Mouse (Mus musculus) neural tube, embryonic 13.5 days (tissue): Measurements from ENCODE around the gene Gpr18. TPM values are rescaled to one million over a fixed set of nuclear protein-coding genes. Genes with fewer than 3 reads are reported as not detected.

ENCODE experiments used
- ATAC-seq: fragments of 200-750 bp; cut with Nextera tagmentation; 2 replicates; pipeline ENCODE4 v1.8.0; 2017; ENCODE audit warnings: low read depth, mild to moderate bottlenecking, moderate TSS enrichment, moderate library complexity
- H3K27ac ChIP-seq: fragments of 300-500 bp; sonication (generic); replicated peaks from 2 replicates; pipeline ENCODE4 v1.5.1; 2015; ENCODE audit warnings: moderate library complexity, mild to moderate bottlenecking, inconsistent platforms
- H3K27me3 ChIP-seq: fragments of 300-500 bp; sonication (generic); 2 replicates; pipeline ENCODE4 v1.6.1; 2015; ENCODE audit warnings: mild to moderate bottlenecking, inconsistent platforms
- H3K36me3 ChIP-seq: fragments of 300-500 bp; sonication (generic); 2 replicates; pipeline ENCODE4 v1.6.1; 2015; ENCODE audit warnings: mild to moderate bottlenecking, inconsistent platforms
- H3K4me1 ChIP-seq: fragments of 300-500 bp; sonication (generic); replicated peaks from 2 replicates; pipeline ENCODE4 v1.6.1; 2015; ENCODE audit warnings: inconsistent platforms
- H3K4me2 ChIP-seq: fragments of 300-500 bp; sonication (generic); 2 replicates; pipeline ENCODE4 v1.6.1; 2015; ENCODE audit warnings: inconsistent platforms, mild to moderate bottlenecking, moderate library complexity
- H3K4me3 ChIP-seq: fragments of 300-500 bp; sonication (generic); 2 replicates; pipeline ENCODE4 v1.5.1; 2015; ENCODE audit warnings: mild to moderate bottlenecking, inconsistent platforms
- H3K9ac ChIP-seq: fragments of 300-500 bp; sonication (generic); 2 replicates; pipeline ENCODE4 v1.6.1; 2015; ENCODE audit warnings: moderate library complexity, mild to moderate bottlenecking, inconsistent platforms
- H3K9me3 ChIP-seq: fragments of 300-500 bp; sonication (generic); 2 replicates; pipeline ENCODE4 v1.6.1; 2016; ENCODE audit warnings: inconsistent platforms
- WGBS: fragments of 180-500 bp; shearing (Covaris S2); methylation state at CpG from one replicate; pipeline ENCODE4 v1.1.7; 2015; 5-methylcytosine and 5-hydroxymethylcytosine counted together
- polyA plus RNA-seq: library from polyadenylated mRNA; unstranded; fragments of >200 nt; fragmentation: Nextera tagmentation; extraction: Ambion mirVana; gene quantifications from 2 replicates; pipeline ENCODE4 v1.2.1, GENCODE M21; 2015

Gpr18 gene
- polyA plus RNA-seq, 1 experiment from 2014 or later, result 0.17 TPM

DNA sequence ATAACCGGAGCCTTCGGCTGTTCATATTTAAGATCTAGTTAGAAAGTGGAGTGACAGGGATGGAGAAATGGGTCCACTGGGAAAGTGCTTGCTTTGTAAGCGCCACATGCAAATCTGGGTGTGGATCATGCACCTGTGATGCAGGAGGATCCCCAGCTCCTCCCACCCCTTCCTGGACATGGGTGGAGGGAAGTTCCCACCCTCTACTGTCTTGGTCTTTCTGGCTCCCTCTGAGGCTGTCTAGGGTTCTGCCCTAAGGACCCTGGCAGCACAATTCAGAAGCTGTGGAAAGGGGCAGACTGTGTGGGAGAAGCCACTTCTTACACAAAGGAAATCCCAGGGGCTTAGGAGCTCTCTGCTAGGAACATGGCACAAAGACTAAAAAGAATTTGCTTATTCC lies 16.0 kb upstream of the Gpr18 start:
- Histone ChIP-seq H3K4me3 (no peak overlapping the region), H3K9ac (no peak overlapping the region), H3K27ac (0 out of 2 replicates have a peak overlapping the region, but pooled peaks have one; percentile 23), H3K27me3 (no peaks in the 10 kb centered on the region), H3K36me3 (peaks cover 28% of the 10 kb centered on the region), H3K4me1 (peaks cover 6% of the 10 kb centered on the region; the same call in 1 of the 2 replicates), H3K4me2 (no peak overlapping the region), H3K9me3 (0 out of 2 replicates have a peak, but pooled peaks cover 4% of the 10 kb centered on the region)
- ATAC-seq, result no peak
- WGBS, result 88% methylated on average over 3 of the region's 3 CpGs

DNA sequence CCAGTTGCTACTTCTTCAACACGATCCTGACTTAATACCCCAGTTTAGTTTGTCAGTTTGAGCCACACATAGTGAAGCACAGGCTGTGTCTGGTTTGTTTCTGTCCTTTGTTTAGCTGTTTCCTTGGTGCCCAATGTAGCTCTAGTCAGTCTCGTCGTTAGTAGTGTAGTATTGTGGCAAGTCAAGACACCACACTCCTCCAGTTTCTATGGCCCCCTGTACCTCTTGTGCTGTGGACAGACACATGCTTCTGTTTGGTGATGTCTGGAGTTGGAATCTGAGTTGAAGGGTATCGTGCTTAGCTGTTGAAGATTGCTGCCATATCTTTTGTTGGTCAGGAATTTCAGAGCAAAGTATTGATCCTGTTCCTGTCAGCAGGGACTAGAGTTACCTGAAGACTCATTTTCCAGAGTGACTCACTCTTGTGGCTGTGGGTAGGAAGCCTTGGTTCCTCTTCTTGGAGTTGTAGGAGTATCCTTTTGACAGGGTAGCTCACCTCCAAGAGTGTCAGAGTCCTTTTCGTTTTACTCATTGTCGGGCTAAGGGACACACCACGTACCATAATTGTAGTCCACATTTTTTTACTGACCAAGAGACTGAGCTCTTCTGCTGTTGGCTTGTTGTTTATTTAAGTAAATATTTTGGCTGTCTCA lies 15.3 kb upstream of the Gpr18 start:
- Histone ChIP-seq H3K9ac (no peak overlapping the region), H3K27ac (no peak overlapping the region), H3K27me3 (no peaks in the 10 kb centered on the region), H3K4me1 (peaks cover 6% of the 10 kb centered on the region; the same call in 1 of the 2 replicates), H3K4me2 (no peak overlapping the region), H3K4me3 (no peak overlapping the region), H3K36me3 (peaks cover 27% of the 10 kb centered on the region), H3K9me3 (0 out of 2 replicates have a peak, but pooled peaks cover 4% of the 10 kb centered on the region)
- 82% methylated on average over 7 of the region's 7 CpGs for WGBS
- ATAC-seq, result no peak

DNA sequence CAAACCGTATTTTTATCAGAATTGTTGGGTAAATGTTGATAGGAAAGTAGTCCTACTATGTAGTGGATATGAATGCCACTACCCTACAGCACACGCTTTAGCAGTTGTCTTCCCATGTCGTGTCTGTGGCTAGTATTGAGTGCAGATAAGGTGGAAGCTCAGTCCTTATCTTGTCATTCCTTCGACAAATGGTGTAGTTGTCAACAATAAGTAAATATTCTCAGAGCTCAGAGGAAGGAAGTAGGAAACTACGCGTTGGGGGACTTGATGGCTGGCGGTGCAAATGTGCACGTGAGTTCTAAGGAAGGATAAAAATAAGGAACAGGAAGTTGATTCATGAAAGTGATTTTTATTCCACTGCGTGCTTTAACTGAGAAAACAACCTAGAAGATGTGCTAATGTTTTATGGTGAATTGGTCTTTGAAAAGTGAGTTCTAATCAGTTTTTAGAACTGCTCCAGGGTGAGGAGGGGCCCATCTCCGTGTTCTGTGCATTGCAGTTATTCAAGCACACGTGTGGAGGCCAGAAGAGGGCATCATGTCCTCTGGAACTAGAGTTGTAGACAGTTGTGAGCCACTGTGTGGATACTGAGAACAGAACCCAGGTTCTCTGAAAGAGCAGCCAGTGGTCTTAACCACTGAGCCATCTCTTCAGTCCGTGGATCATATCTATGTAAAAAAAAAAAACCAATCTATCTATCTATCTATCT lies 13.8 kb upstream of the Gpr18 start:
- Histone ChIP-seq H3K36me3 (peaks cover 16% of the 10 kb centered on the region), H3K4me3 (no peak overlapping the region), H3K4me1 (peaks cover 6% of the 10 kb centered on the region; the same call in 1 of the 2 replicates), H3K27me3 (no peaks in the 10 kb centered on the region), H3K27ac (no peak overlapping the region; the same call in 1 of the 2 replicates), H3K4me2 (no peak overlapping the region), H3K9me3 (no peaks in the 10 kb centered on the region), H3K9ac (no peak overlapping the region)
- WGBS, result 91% methylated on average over 12 of the region's 12 CpGs
- no peak for ATAC-seq

DNA sequence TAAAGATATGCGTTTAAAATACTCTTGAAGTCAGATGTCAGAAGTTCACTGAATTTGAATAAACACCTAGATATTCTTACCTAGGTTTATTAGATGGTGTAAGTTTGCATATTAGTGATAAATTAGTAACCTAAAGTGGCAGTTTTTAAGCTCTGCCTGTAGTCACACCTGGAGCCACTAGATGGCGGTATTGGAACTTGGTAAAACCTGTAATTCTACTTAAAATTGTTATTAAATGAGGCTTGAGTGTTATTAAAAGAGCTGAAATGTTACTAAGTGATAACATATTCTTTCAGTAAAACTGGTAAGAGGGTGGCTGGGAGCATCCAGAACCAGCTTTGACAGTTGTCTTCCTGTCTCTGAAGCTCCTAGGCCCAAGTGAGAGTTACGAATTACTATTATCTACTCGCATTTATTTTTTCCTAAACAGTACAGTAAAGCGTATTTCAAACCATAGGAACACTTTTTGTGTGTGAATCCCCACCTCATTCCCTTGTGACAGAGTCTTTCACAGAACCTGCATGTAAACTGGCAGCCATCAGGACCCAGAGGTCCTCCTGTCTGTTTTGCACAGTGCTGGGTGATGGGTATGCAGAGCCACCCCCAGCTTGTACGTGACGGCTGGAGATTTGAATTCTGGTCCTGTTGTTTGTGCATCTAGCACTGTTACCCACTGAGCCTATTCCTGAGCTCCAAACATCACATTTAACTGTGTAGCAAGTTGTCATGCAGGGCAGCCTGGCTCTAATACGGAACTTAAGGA lies 13.0 kb upstream of the Gpr18 start:
- H3K36me3 ChIP-seq, result peaks cover 8% of the 10 kb centered on the region
- WGBS, result 71% methylated on average over 8 of the region's 8 CpGs
- no peaks in the 10 kb centered on the region for H3K27me3 ChIP-seq
- no peak overlapping the region for H3K9ac ChIP-seq
- ATAC-seq, result no peak
- no peak overlapping the region for H3K4me2 ChIP-seq
- no peak overlapping the region for H3K27ac ChIP-seq
- no peaks in the 10 kb centered on the region for H3K9me3 ChIP-seq
- peaks cover 6% of the 10 kb centered on the region; the same call in 1 of the 2 replicates for H3K4me1 ChIP-seq
- no peak overlapping the region for H3K4me3 ChIP-seq

DNA sequence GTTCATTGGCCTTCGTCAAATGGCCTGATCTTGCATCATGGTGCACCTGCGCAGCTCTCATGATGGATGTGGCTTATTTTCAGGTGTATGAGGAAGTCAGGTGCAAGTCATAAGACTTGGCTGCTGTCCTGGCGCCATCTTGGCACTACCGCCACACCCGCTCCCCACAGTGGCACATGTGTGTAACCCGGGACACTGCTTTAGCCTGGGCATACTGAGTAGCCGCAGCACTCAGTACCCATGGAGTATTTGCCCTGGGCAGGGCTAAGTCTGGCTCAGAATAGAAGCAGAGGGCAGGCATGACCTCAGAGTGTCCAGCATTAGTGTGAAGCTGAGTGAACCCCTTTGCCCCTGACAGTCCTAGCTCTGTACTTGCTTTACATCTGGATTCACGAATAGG lies 11.9 kb upstream of the Gpr18 start:
- 94% methylated on average over 8 of the region's 8 CpGs for WGBS
- Histone ChIP-seq H3K27me3 (no peaks in the 10 kb centered on the region), H3K27ac (no peak overlapping the region), H3K9ac (no peak overlapping the region), H3K4me2 (no peak overlapping the region), H3K9me3 (no peaks in the 10 kb centered on the region), H3K36me3 (no peaks in the 10 kb centered on the region), H3K4me3 (no peak overlapping the region), H3K4me1 (peaks cover 6% of the 10 kb centered on the region; the same call in 1 of the 2 replicates)
- ATAC-seq, result no peak

DNA sequence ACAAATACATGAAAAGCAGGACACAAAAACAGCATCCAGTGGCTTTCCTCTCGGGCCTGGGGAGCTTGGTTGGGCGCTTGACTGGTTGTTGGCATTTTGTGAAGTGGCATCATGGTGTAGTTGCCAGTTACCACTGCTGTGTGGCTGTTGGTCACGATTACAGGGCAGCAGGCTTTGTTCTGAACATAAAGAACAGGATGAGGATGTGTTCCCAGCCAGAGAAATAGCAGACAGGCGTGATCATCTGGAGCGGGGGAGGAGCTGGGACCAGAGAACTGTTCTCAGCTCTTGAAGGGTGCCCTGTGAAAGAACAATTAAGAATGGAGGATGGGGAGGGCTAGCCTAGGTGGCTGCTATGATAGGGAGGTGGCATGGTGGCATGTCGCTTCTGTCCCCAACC lies 11.3 kb upstream of the Gpr18 start:
- no peaks in the 10 kb centered on the region for H3K9me3 ChIP-seq
- H3K4me3 ChIP-seq, result no peak overlapping the region
- no peaks in the 10 kb centered on the region for H3K27me3 ChIP-seq
- 0 out of 2 replicates have a peak overlapping the region, but pooled peaks have one; percentile 17 for H3K9ac ChIP-seq
- H3K27ac ChIP-seq, result no peak overlapping the region
- H3K4me2 ChIP-seq, result no peak overlapping the region
- 89% methylated on average over 6 of the region's 6 CpGs for whole genome bisulfite sequencing
- ATAC-seq, result no peak
- no peaks in the 10 kb centered on the region for H3K36me3 ChIP-seq
- H3K4me1 ChIP-seq, result peaks cover 6% of the 10 kb centered on the region; the same call in 1 of the 2 replicates

DNA sequence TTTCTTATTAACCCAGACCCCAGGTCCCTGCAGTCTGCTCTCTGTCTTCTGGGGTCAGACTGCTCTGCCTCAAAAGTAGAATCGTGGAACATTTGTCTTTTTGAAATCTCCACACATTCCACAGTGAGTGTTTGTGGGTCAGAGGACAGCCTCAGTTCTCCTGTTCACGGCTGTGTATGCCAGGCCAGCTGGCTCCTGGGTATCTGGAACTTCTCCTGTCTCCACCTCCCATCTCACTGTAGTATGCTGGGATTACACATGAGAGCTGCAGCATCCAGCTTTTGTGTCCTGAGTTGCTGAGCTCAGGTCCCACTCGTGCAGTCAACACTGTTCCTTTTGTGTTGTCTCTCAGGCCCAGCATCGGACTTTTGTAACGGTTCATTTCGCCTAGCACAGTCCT lies 9.3 kb upstream of the Gpr18 start:
- H3K27me3 ChIP-seq, result no peaks in the 10 kb centered on the region
- H3K4me3 ChIP-seq, result no peak overlapping the region
- H3K9ac ChIP-seq, result no peak overlapping the region
- 0 out of 2 replicates have a peak, but pooled peaks cover 7% of the 10 kb centered on the region for H3K4me1 ChIP-seq
- H3K9me3 ChIP-seq, result no peaks in the 10 kb centered on the region
- 83% methylated on average over 6 of the region's 6 CpGs for WGBS
- H3K4me2 ChIP-seq, result no peak overlapping the region
- H3K36me3 ChIP-seq, result 0 out of 2 replicates have a peak, but pooled peaks cover 3% of the 10 kb centered on the region
- H3K27ac ChIP-seq, result no peak overlapping the region
- ATAC-seq, result no peak

DNA sequence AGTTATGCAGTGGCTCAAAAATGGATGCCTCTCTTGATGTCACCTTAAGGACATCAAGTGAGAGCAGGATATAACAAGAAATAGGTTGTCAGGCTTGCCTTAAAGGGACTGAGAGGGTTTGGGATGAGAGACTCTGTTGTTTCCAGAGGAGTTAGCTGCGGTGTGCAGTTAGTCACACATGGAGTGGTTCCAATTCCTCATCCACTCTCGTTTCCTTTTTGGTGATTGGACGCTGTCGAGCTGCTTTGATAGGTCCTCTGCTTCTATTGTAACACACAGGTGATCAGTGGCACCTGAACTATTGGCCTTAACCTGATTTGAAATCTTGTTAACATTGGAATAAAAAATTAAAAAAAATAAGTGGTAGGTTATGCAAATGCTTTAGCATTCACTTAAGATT lies 7.2 kb upstream of the Gpr18 start:
- H3K9me3 ChIP-seq, result no peaks in the 10 kb centered on the region
- H3K9ac ChIP-seq, result no peak overlapping the region
- H3K27me3 ChIP-seq, result no peaks in the 10 kb centered on the region
- H3K27ac ChIP-seq, result no peak overlapping the region
- H3K4me3 ChIP-seq, result no peak overlapping the region
- no peak overlapping the region for H3K4me2 ChIP-seq
- WGBS, result 83% methylated on average over 4 of the region's 4 CpGs
- H3K4me1 ChIP-seq, result 0 out of 2 replicates have a peak, but pooled peaks cover 7% of the 10 kb centered on the region
- 0 out of 2 replicates have a peak, but pooled peaks cover 3% of the 10 kb centered on the region for H3K36me3 ChIP-seq
- no peak for ATAC-seq

DNA sequence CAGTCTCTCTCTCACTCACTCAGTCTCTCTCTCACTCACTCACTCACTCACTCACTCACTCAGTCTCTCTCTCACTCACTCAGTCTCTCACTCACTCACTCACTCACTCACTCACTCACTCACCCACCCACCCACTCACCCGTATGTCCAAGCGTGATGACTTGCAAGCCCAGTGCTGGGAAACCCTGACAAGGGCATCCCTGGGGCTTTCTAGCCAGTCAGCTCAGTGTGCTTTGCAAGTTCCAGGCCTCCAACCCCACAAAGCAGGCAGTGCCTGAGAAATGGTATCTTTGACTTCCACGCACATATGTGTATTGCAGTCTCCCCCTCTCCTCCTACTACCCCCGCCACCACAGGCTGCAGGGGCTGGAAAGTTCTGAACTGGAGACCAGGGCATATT lies 6.4 kb upstream of the Gpr18 start:
- H3K27me3 ChIP-seq, result no peaks in the 10 kb centered on the region
- no peaks in the 10 kb centered on the region for H3K9me3 ChIP-seq
- WGBS, result 91% methylated on average over 4 of the region's 4 CpGs
- H3K36me3 ChIP-seq, result peaks cover 9% of the 10 kb centered on the region
- no peak overlapping the region for H3K4me2 ChIP-seq
- H3K27ac ChIP-seq, result no peak overlapping the region
- no peak overlapping the region for H3K4me3 ChIP-seq
- H3K9ac ChIP-seq, result no peak overlapping the region
- no peak for ATAC-seq
- H3K4me1 ChIP-seq, result 0 out of 2 replicates have a peak, but pooled peaks cover 7% of the 10 kb centered on the region

DNA sequence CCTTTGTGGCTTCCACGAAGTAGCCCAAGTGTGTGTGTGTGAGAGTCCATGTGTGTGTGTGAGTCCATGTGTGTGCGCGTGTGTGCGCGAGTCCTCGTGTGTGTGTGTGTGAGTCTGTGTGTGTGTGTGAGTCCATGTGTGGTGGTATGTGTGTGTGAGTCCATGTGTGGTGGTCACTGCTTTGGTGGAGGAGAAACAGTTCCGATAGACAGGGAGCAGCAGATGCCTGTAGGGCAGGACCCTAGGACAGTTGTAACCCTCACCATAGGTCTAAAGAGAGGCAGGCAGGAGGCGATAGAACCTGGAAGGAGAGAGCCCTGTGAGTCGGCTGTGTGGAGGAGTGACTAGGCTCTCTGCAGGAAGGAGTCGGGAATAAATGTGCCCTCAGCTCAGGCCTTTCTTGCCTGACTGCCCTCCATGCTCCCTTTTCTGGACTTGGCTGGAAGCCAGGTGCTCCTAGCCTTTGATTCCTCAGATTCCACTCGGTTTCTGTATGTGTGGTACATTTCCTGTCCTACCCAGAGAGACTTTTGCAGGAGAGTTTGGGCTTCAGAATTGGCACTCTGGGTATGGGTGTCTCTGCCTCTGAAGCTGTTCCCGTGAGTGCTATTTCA lies 5.0 kb upstream of the Gpr18 start:
- WGBS, result 85% methylated on average over 12 of the region's 12 CpGs
- Histone ChIP-seq H3K9ac (no peak overlapping the region), H3K4me1 (0 out of 2 replicates have a peak, but pooled peaks cover 7% of the 10 kb centered on the region), H3K4me2 (no peak overlapping the region), H3K4me3 (no peak overlapping the region), H3K36me3 (peaks cover 22% of the 10 kb centered on the region), H3K27ac (no peak overlapping the region), H3K27me3 (no peaks in the 10 kb centered on the region), H3K9me3 (no peaks in the 10 kb centered on the region)
- ATAC-seq, result 0 out of 2 replicates have a peak, but pooled peaks have one; percentile 20

DNA sequence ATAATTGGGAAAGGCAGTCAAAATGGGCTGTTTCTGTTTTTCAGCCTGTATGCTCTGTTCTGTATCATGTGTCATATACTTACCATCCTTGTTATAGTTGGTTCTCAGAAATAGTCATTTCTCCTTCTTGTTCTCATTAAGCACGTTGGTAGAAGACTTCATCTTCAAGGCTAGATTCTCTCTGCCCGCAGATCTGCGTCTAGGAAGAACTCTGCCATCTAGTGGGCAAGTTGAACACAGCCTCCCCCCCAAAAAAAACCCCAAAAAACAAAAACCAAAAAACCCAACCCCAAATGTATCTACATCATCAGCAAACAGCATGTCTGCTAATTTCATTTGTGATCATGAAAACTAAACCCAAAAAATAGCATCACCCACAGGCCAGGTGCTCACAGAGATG lies 4.2 kb upstream of the Gpr18 start:
- ATAC-seq, result peak; percentile 7; the same call in 1 of the 2 replicates
- Histone ChIP-seq H3K27me3 (no peaks in the 10 kb centered on the region), H3K4me2 (no peak overlapping the region), H3K4me1 (0 out of 2 replicates have a peak, but pooled peaks cover 7% of the 10 kb centered on the region), H3K4me3 (no peak overlapping the region), H3K36me3 (peaks cover 24% of the 10 kb centered on the region), H3K27ac (no peak overlapping the region), H3K9ac (no peak overlapping the region), H3K9me3 (no peaks in the 10 kb centered on the region)
- WGBS, result 45% methylated on average over 3 of the region's 3 CpGs
